Mouse (Mus musculus): ENCODE results near the gene Olfr623.

Gene Olfr623

DNA sequence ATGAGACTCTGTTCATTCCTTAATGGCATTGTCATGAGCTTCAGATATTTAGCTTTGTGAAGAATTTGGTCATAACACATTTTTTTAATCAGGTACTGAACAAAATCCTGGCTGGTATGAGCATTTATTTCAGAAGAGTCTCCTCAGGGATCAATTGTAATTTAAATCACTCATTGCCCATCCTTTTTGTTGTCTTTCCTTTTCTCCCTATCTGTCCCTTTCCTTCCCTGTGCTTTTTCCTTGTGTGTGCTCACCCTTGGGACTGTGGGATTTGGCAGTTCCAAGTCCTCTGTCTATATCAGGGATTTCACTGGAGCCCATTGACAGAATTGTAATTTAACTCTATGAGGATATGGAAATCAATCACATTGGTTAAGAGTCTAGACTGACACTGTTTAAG lies at the start of gene Olfr623:
TSS of gene Olfr623 (minus strand) at position 101 of the 400 bp plus-strand sequence.
- no peak for DNase-seq (ENCODE audit: low read depth)

DNA sequence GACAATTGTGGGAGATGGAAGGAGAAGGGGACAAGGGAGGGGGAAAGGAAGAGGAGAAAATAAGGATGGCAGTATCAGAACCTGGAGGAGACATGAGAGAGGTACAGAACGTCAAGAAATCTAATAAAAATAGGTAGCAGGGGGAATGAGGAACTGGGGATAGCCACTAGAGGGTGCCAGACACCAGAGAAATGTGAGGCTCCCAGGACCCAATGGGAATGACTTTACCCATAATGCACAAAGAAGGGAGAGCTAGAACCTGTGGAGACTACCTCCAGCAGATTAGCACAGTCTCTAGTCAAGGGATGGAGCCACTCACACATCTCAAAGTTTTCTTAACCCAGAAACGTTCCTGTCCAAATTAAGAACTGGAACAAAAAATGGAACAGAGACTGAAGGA lies 48.5 kb upstream of the Olfr623 start:
- DNase-seq (ENCODE audit: low read depth), result no peak

DNA sequence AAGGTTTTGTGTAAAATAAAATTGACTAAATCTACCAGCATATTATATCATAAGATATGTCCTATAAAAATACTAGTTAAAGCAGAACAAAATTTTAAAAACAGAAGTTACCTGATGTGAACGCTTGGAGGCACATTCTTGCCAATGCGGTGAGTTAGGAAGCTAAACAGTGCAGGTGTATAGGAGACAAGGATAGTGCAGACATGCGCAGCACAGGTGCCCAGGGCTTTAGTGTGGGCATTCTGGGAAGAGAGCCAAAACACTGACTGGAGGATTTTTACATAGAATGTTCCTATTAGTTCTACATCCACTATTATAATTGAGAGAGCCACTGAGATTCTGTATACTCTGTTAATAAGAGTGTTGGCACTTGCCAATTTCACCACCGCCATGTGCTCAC lies 36.0 kb upstream of the Olfr623 start:
- no peak for DNase-seq (ENCODE audit: low read depth)

DNA sequence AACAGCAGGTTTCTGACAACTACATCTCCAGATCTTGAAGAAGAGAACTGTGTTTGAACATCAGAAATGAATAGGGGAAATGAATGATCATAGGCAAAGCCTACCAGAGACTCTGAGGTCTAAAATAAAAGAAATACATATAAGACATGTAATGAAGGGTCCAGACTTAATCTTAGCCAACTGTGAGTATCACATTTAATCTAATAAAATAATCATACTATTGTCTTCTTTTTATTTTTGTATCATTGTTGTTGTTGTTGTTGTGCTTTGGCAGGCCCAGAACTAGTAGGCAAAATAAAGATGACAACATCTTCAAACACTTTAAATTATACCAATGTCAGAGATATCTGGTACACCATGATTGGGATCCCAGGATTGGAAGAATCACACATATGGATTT lies 18.9 kb upstream of the Olfr623 start, which contains the start of gene Olfr625-ps1:
TSS of gene Olfr625-ps1 (plus strand) at position 301 of the 400 bp plus-strand sequence.
- no peak for DNase-seq (ENCODE audit: low read depth)

DNA sequence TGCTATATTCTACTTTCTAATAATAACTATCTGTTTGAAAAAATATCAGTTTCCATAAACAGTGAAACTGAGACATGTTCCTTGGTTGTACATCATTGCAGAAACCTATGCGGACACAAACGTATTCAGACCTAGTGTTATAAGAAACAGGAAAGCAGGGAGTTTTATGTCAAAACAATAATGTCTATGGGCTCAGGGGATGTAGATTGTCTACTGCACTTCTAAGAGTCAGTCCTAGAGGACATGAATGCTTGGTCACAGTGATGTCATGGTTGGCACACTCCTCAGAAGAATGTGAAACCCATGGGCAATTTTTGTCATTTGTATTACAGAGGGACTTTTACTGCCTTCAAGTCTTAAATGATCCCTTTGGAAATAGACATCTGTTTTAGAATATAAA lies 7.6 kb upstream of the Olfr623 start, which contains the start of gene Olfr624:
TSS of gene Olfr624 (minus strand) at position 101 of the 400 bp plus-strand sequence.
- no peak for DNase-seq (ENCODE audit: low read depth)

DNA sequence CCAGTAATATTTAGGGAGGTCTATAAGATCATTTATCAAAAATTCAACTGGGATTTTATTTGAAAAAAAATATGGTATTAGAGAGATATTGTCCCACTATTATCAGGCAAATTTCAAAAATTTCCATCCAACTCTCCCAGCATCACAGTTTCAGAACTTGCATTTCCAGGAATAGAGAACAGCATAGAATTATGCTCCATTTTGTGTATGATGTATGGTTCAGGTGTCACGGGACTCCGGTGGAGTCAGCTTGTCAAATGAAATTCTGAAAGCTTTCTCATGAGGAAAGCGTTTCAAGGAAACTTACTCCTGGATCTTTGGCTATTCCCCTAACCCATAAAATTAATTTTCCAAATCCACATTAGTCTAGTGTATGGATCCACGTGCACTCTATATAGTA lies 19.4 kb downstream of the Olfr623 start:
- DNase-seq (ENCODE audit: low read depth), result no peak

DNA sequence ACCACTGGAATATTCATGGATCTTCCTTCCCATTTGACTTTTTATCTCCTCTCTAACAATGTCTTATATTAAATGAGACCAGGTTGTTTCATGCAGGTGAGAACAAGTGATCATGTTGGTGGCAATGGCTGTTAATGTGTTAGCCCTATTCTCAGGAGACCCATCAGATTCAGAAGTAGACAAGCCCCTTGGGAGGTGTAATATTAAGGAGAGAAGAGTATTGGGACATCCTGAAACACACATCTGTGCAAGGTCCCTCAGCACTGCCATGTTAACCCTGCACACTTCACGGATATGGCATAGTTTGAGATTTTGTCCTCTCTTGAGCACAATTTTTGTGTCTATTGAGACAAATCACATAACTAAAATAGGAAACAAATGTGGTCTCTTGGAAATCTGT lies 20.9 kb downstream of the Olfr623 start, which contains the start of gene Olfr622:
TSS of gene Olfr622 (minus strand) at position 101 of the 400 bp plus-strand sequence.
- DNase-seq (ENCODE audit: low read depth), result no peak

DNA sequence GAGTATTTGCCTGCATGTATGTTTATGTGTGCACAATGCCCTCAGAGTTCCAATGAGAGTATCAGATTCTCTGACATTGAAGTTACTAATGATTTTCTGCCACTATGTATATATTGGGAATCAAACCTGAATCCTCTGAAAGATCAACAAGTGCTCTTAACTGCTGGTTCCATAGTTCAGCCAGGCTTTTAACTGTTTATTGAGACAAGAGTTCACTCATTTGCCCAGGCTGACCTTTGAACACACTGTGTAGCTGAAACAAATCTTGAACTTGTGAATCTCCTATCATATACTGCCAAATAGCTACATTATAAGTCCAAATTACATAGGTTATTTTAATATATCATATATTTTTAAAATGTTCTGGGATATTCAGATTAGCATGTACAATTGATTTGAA lies 26.7 kb downstream of the Olfr623 start:
- no peak for DNase-seq (ENCODE audit: low read depth)

DNA sequence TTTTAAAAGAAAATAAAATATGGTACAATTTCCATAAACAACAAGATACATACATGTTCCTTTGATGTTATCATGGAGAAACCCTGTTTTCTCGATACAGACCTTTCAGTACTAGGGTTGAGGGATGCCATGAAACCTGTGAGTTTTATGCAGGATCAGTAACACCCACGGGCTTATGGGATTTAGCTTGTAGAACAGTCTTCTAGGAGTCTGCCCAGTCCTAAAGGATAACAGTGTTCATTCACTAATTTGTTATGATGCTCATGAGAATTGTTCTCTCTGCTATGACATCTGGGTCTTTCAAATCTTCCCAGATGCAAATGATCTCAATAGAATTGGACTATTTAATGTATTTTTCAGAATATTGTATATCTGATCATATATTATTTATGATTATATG lies 51.1 kb downstream of the Olfr623 start, which contains the start of gene Olfr620:
TSS of gene Olfr620 (minus strand) at position 101 of the 400 bp plus-strand sequence.
- DNase-seq (ENCODE audit: low read depth), result no peak

Measured in fibroblast of lung, adult 2 months (primary cell).